In the genomic region with DNA sequence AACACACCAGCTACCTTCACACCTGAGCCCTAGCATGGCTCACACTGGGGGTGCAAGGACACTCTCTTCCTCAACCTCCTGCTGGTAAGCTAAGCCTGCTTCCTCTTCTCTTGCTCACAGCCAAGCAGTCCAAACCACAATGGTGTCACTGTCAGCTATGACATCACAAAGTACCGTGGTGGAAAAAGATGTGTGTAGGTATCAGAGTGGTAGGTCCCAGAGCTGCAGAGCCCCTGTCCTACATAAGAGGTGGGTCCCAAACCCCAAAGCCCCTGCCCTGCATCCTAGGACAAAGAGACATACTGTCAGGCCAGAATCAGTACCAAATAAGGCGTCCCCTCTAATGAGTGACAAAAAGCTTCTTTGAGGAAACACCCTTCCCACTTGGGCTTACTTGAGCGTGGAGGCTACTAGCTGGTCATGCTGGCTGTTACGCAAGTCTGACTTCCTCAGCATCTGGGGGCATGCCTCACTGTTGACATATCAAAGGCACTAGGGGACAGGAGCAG, we compare ENCODE assay signal across 9 mouse cellular contexts. TPM values are rescaled to one million over a fixed set of nuclear protein-coding genes. Genes with fewer than 3 reads are reported as not detected.
DNase-seq lines count a peak whose midpoint lies in the region; ATAC-seq and TF ChIP-seq lines count a peak whose summit lies in the region.
"Had no signal": no experiment of that assay in that cellular context is flagged by ENCODE, and none has a peak within 500 bp of the region (broad histone marks: within the 10 kb centered on the region; RNA-seq: fewer than 3 reads in every experiment).

No protein-coding gene starts in this region.

- TF ChIP-seq CTCF in layer of hippocampus, adult 2 months (conservative IDR thresholded peaks at IDR 0.05), result no peak
- TF ChIP-seq CTCF in left cerebral cortex, adult 2 months (IDR thresholded peaks at IDR 0.05), result no peak

- H3K4me3 ChIP-seq in layer of hippocampus, adult 2 months, result no peak overlapping the region
- no peak overlapping the region for H3K4me3 ChIP-seq in limb, embryonic 10.5 days
- no peak overlapping the region for H3K4me3 ChIP-seq in left cerebral cortex, adult 2 months
- H3K4me3 ChIP-seq: erythroblast, embryonic 14.5 days had no signal

- H3K36me3 ChIP-seq in limb, embryonic 10.5 days, result no peaks in the 10 kb centered on the region

- 83% methylated on average over 4 of the region's 4 CpGs for WGBS in limb, embryonic 10.5 days

- peak; percentile 76 for DNase-seq in layer of hippocampus, adult 9-11 months
- DNase-seq in layer of hippocampus, adult 2 months (ENCODE audit: low spot score in 2 of 2), result no peak
- peak; percentile 72 for DNase-seq in lung, postnatal 25 days (ENCODE audit: low spot score)
- DNase-seq in thymus, postnatal 10 days (ENCODE audit: low spot score in 2 of 2), result peak; percentile 22 to 35
- DNase-seq in limb, embryonic 10.5 days (ENCODE audit: low spot score), result no peak
- DNase-seq in left cerebral cortex, adult 2 months (ENCODE audit: extremely low spot score in 1 of 2, low spot score in 2 of 2), result no peak
- no peak for DNase-seq in cerebellum, adult 9-11 months

- H3K9me3 ChIP-seq in limb, embryonic 10.5 days (replicated peaks), result no peaks in the 10 kb centered on the region

- intact Hi-C loops in left cerebral cortex, adult 2 months (cut with DNase I), result no loop called here

- H3K27me3 ChIP-seq in limb, embryonic 10.5 days (ENCODE audit: low read depth, poor library complexity, severe bottlenecking), result peaks cover 20% of the 10 kb centered on the region

- peak; percentile 60 for ATAC-seq in inflammation-experienced regulatory T-cells, adult 6 months

- peaks cover 16% of the 10 kb centered on the region for H3K4me1 ChIP-seq in limb, embryonic 10.5 days

- H3K27ac ChIP-seq in layer of hippocampus, adult 2 months, result no peak overlapping the region
- no peak overlapping the region for H3K27ac ChIP-seq in limb, embryonic 10.5 days
- no peak overlapping the region for H3K27ac ChIP-seq in left cerebral cortex, adult 2 months

RNA-seq across cellular contexts. Expression of a gene that starts 5.9 kb away (rescaled TPM):
- 1 to 10 TPM; 2.7 TPM for total RNA-seq in layer of hippocampus, adult 2 months (2021)
- polyA plus RNA-seq in inflammation-experienced regulatory T-cells, adult 6 months (2017; shearing (Covaris generic)), result 100 to 1,000 TPM in 1 of 3 experiments, 10 to 100 TPM in 2; 83.9 to 124 (median 98.2) TPM
- 1.9 and 2.1 TPM in 2 replicates for polyA plus RNA-seq in limb, embryonic 10.5 days (2016; fragmentation: Nextera tagmentation; extraction: Ambion mirVana)
- 1 to 10 TPM; 2.9 to 3.1 TPM for total RNA-seq in left cerebral cortex, adult 2 months (2021)

RNA-seq across cellular contexts. Expression of a gene that starts 46.0 kb away (rescaled TPM):
- total RNA-seq in layer of hippocampus, adult 2 months (2021), result 10 to 100 TPM; 69.1 to 75.6 TPM
- polyA plus RNA-seq in inflammation-experienced regulatory T-cells, adult 6 months (2017; shearing (Covaris generic)), result 10 to 100 TPM; 10.6 to 27.5 (median 19.6) TPM
- polyA plus RNA-seq in limb, embryonic 10.5 days (2016; fragmentation: Nextera tagmentation; extraction: Ambion mirVana), result 6.3 and 8.7 TPM in 2 replicates
- 10 to 100 TPM; 63.2 to 64.4 TPM for total RNA-seq in left cerebral cortex, adult 2 months (2021)

Comparison
In these comparisons a context has a peak if more than half of its experiments do, and no peak if none do; other contexts are left out.
1. DNase-seq: peak in layer of hippocampus, adult 9-11 months (single experiment), lung, postnatal 25 days (single experiment) and thymus, postnatal 10 days (2 of 2); none in layer of hippocampus, adult 2 months (0 of 2), limb, embryonic 10.5 days (single experiment), left cerebral cortex, adult 2 months (0 of 2) and cerebellum, adult 9-11 months (single experiment).